Mouse (Mus musculus) urinary bladder, postnatal 14 days (tissue): Measurements from ENCODE around the gene Zfp385c.
"Not testable (repeated sequence)": the region's sequence is repeated elsewhere in the genome, so short reads cannot be mapped to it uniquely, and the experiment has no call there.

Experiments
- DNase-seq: peaks from one replicate; pipeline ENCODE4 v3.0.0; 2021; ENCODE audit warnings: low spot score

Zfp385c gene

GRCm38 (mm10) chr11:100595533-100595932, 96.7 kb downstream of the Zfp385c start:
- no peak for DNase-seq

- DNase-seq, result no peak
Observed at GRCm38 (mm10) chr11:100594608-100595007, 97.6 kb downstream of the Zfp385c start.

GRCm38 (mm10) chr11:100592346-100593046, 99.8 kb downstream of the Zfp385c start:
- DNase-seq, result no peak

- no peak for DNase-seq
Observed at GRCm38 (mm10) chr11:100588462-100588861, 103.8 kb downstream of the Zfp385c start.

GRCm38 (mm10) chr11:100585148-100585547, 107.1 kb downstream of the Zfp385c start:
- DNase-seq, result no peak

GRCm38 (mm10) chr11:100584561-100584961, 107.7 kb downstream of the Zfp385c start:
- no peak for DNase-seq

- DNase-seq, result no peak
Observed at GRCm38 (mm10) chr11:100582836-100583235, 109.4 kb downstream of the Zfp385c start.

- DNase-seq, result not testable (repeated sequence)
Observed at GRCm38 (mm10) chr11:100582413-100582812, 109.8 kb downstream of the Zfp385c start.

- DNase-seq, result peak; percentile 32
Observed at GRCm38 (mm10) chr11:100581756-100582155, 110.5 kb downstream of the Zfp385c start.

GRCm38 (mm10) chr11:100580275-100580674, 112.0 kb downstream of the Zfp385c start:
- DNase-seq, result no peak

- DNase-seq, result no peak
Observed at GRCm38 (mm10) chr11:100579116-100579799, 113.0 kb downstream of the Zfp385c start.

- no peak for DNase-seq
Observed at GRCm38 (mm10) chr11:100577852-100578599, 114.2 kb downstream of the Zfp385c start.
